Mouse (Mus musculus) hindbrain, embryonic 14.5 days (tissue): ENCODE measurements around the gene Phf19. TPM values are rescaled to one million over a fixed set of nuclear protein-coding genes. Genes with fewer than 3 reads are reported as not detected.

Source experiments
- ATAC-seq: fragments of 200-750 bp; cut with Nextera tagmentation; 2 replicates; pipeline ENCODE4 v1.8.0; 2017; ENCODE audit warnings: moderate number of reproducible peaks, mild to moderate bottlenecking, moderate TSS enrichment, moderate library complexity; ENCODE audit not compliant: low FRiP score
- DNase-seq: peaks from one replicate; pipeline ENCODE4 v3.0.0-alpha.2; 2015; ENCODE audit warnings: low spot score
- H3K27ac ChIP-seq: fragments of 300-500 bp; sonication (generic); 2 replicates; pipeline ENCODE4 v1.5.1; 2014; ENCODE audit warnings: mild to moderate bottlenecking, moderate library complexity
- H3K27me3 ChIP-seq: fragments of 300-500 bp; sonication (generic); 2 replicates; pipeline ENCODE4 v1.6.1; 2014; ENCODE audit warnings: mild to moderate bottlenecking, low read length, mixed read lengths; ENCODE audit not compliant: control insufficient read depth, insufficient read depth
- H3K36me3 ChIP-seq: fragments of 300-500 bp; sonication (generic); replicated peaks from 2 replicates; pipeline ENCODE4 v1.6.1; 2014; ENCODE audit not compliant: control insufficient read depth, insufficient read depth
- H3K4me1 ChIP-seq: fragments of 300-500 bp; sonication (generic); replicated peaks from 2 replicates; pipeline ENCODE4 v1.6.1; 2014; ENCODE audit warnings: antibody characterized with exemption, low read length, mixed read lengths; ENCODE audit not compliant: control insufficient read depth, insufficient read depth
- H3K4me2 ChIP-seq: fragments of 300-500 bp; sonication (generic); replicated peaks from 2 replicates; pipeline ENCODE4 v1.6.1; 2014; ENCODE audit warnings: mild to moderate bottlenecking, moderate library complexity
- H3K4me3 ChIP-seq: fragments of 300-500 bp; sonication (generic); replicated peaks from 2 replicates; pipeline ENCODE4 v1.5.1; 2014; ENCODE audit warnings: mild to moderate bottlenecking, low read length
- H3K9ac ChIP-seq: fragments of 300-500 bp; sonication (generic); 2 replicates; pipeline ENCODE4 v1.6.1; 2014
- H3K9me3 ChIP-seq: fragments of 300-500 bp; sonication (generic); 2 replicates; pipeline ENCODE4 v1.6.1; 2016; ENCODE audit warnings: low read length; ENCODE audit not compliant: control insufficient read depth
- WGBS: fragments of 180-500 bp; shearing (Covaris S2); extraction: QIAGEN DNeasy Blood & Tissue Kit; methylation state at CpG from one replicate; pipeline ENCODE4 v1.1.7; 2014; 5-methylcytosine and 5-hydroxymethylcytosine counted together
- polyA plus RNA-seq: library from polyadenylated mRNA; unstranded; fragments of >200 nt; fragmentation: Nextera tagmentation; extraction: Ambion mirVana; gene quantifications from 2 replicates; pipeline ENCODE4 v1.2.1, GENCODE M21; 2014

Gene Phf19
- polyA plus RNA-seq, 1 experiment from 2014 or later, result 1.8 TPM

DNA sequence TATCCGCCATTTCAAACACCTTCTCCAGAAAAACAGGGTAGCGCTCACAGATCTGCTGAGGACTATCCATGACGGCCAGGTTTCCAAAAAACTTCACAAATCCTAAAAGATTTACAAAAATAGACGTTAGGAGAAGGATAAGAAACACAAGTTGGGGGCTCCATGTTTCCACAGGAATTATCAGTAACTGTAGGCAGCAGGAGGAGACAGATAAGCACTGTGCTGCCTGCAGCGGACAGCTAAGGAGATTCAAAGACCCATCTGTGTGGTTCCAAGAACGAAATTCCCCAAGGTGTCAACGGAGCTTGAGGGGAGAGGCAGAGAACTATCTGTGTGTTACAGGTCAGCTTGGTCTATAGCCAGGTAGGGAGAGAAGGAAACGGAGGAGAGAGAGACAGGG, 56.1 kb downstream of the Phf19 start:
- ATAC-seq (no peak), DNase-seq (no peak)
- no peak overlapping the region for H3K27ac ChIP-seq
- no peaks in the 10 kb centered on the region for H3K27me3 ChIP-seq
- no peaks in the 10 kb centered on the region for H3K9me3 ChIP-seq
- H3K9ac ChIP-seq, result no peak overlapping the region
- H3K4me3 ChIP-seq, result no peak overlapping the region
- H3K4me2 ChIP-seq, result no peak overlapping the region
- peaks cover 91% of the 10 kb centered on the region for H3K36me3 ChIP-seq
- H3K4me1 ChIP-seq, result no peaks in the 10 kb centered on the region
- 95% methylated on average over 8 of the region's 8 CpGs for WGBS

DNA sequence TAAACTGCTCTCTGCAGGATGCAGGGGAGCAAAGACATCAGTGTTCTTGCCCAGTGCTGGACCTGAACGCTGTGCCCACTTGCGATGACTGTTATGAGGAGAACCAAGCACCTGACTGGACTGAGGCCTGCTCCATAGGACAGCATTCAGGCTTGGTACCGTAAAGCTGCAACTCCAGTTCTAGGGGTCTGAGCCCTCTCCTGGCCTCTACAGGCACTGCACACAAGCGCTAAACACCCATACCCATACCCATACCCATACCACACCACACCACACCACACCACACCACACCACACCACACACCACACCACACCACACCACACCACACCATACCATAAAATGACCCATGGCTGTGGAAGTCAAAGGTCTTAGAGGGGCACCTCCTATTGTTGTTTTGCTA, 58.6 kb downstream of the Phf19 start:
- H3K4me3 ChIP-seq, result no peak overlapping the region
- 92% methylated on average over 4 of the region's 4 CpGs for WGBS
- H3K9me3 ChIP-seq, result no peaks in the 10 kb centered on the region
- no peak for ATAC-seq
- DNase-seq, result no peak
- no peak overlapping the region for H3K4me2 ChIP-seq
- no peak overlapping the region for H3K27ac ChIP-seq
- no peaks in the 10 kb centered on the region for H3K27me3 ChIP-seq
- no peaks in the 10 kb centered on the region for H3K4me1 ChIP-seq
- no peak overlapping the region for H3K9ac ChIP-seq
- H3K36me3 ChIP-seq, result peaks cover 99% of the 10 kb centered on the region

- no peak for DNase-seq
- H3K9me3 ChIP-seq, result no peaks in the 10 kb centered on the region
- H3K4me2 ChIP-seq, result no peak overlapping the region
- no peak overlapping the region for H3K27ac ChIP-seq
- no peak for ATAC-seq
- no peaks in the 10 kb centered on the region for H3K4me1 ChIP-seq
- WGBS, result 90% methylated on average over 1 of the region's 1 CpGs
- no peak overlapping the region for H3K9ac ChIP-seq
- no peaks in the 10 kb centered on the region for H3K27me3 ChIP-seq
- H3K36me3 ChIP-seq, result peaks cover 34% of the 10 kb centered on the region
- H3K4me3 ChIP-seq, result no peak overlapping the region
These were observed 66.1 kb downstream of the Phf19 start for GRCm38 (mm10) chr2:34847702-34848101.

Other genes starting within 250 kb of the Phf19 start
- 111 and 123 TPM in 2 replicates for gene Gapvd1, start 158.8 kb downstream of the Phf19 start, polyA plus RNA-seq
- 423 and 537 TPM in 2 replicates for gene Hspa5, start 142.1 kb downstream of the Phf19 start, polyA plus RNA-seq
- gene Rabepk, start 114.1 kb downstream of the Phf19 start, polyA plus RNA-seq, result 24.8 and 26.1 TPM in 2 replicates
- gene Fbxw2, start 87.7 kb downstream of the Phf19 start, polyA plus RNA-seq, result 73.8 and 83.7 TPM in 2 replicates
- gene Gm34653, start 81.0 kb downstream of the Phf19 start, polyA plus RNA-seq, result not detected in 2 replicates
- 0.21 and 0.37 TPM in 2 replicates for gene Cutal, start 39.6 kb downstream of the Phf19 start, polyA plus RNA-seq
- gene Psmd5, start 39.1 kb downstream of the Phf19 start, polyA plus RNA-seq, result 107 and 114 TPM in 2 replicates
- 1.2 and 2.0 TPM in 2 replicates for gene Traf1, start 47.7 kb upstream of the Phf19 start, polyA plus RNA-seq
- gene Hc, start 147.4 kb upstream of the Phf19 start, polyA plus RNA-seq, result 0.44 and 0.46 TPM in 2 replicates
- 0.20 and 0.51 TPM in 2 replicates for gene AI182371, start 187.5 kb upstream of the Phf19 start, polyA plus RNA-seq
- gene Cntrl, start 195.5 kb upstream of the Phf19 start, polyA plus RNA-seq, result 8.4 and 10.5 TPM in 2 replicates